Mouse (Mus musculus): ENCODE data around the gene Thrsp. TPM values are rescaled to one million over a fixed set of nuclear protein-coding genes. Genes with fewer than 3 reads are reported as not detected.

The Thrsp gene
- not detected for total RNA-seq (2023)

DNA sequence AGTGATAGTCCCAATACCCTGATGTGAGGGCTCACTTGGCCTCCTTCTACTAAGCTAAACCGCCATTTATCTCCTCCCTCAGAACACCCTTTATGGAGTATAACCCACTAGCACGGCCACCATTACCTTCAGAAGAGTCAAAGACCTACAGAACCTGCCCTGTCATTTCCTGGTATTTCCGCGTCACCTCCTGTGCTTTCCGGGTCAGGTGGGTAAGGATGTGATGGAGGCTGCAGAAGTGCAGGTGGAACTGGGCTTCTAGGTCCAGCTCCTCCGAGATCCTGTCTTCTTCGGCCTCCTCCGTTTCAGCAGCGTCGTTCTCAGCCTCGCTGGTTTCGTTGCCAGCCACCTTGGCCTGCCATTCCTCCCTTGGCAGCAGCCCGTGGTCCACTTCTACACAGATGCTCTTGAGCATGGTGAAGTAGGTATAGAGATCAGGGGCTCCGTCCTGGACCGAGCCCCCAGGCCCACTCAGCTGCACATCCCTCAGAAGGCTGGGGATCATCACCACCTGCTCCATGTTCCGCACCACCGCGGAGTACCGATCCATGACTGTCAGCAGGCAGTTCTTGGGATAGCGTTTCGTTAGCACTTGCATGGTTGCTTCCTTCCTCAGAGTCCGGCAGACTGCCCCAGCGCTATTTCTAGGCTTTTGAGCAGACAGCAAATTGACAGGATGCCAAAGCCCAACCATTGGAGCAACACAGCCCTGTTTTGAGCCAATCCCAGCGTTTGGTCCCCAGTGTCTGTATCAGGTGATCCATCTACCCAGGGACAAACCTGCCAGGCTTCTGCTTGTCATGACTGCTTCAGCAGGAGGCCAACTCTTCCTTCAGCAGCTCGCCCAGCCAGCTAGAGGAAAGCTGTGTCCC is at the start of gene Thrsp:
TSS of gene Thrsp (minus strand) at position 825 of the 872 bp plus-strand sequence.

DNA sequence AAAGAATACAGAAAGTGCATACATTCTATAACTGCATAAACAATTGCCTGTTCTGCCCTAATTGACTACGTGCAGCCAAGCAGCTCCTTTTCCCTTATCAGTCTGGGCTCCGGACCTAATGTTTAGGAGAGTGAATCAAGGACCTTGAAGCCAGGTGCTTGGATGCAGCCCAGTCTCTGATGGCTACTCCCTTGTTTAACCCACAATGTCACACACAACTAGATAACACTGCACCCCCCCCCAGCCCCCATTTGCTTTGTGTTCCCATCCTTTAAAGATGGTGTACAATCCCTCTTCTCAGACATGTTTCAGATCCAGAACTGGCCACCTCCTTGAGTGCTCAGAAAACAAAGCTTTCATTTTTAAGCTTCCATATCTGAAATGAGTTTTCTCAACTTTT is 33.5 kb upstream of the Thrsp start, which contains the start of gene Kctd14:
TSS of gene Kctd14 (plus strand) at position 301 of the 400 bp plus-strand sequence.

DNA sequence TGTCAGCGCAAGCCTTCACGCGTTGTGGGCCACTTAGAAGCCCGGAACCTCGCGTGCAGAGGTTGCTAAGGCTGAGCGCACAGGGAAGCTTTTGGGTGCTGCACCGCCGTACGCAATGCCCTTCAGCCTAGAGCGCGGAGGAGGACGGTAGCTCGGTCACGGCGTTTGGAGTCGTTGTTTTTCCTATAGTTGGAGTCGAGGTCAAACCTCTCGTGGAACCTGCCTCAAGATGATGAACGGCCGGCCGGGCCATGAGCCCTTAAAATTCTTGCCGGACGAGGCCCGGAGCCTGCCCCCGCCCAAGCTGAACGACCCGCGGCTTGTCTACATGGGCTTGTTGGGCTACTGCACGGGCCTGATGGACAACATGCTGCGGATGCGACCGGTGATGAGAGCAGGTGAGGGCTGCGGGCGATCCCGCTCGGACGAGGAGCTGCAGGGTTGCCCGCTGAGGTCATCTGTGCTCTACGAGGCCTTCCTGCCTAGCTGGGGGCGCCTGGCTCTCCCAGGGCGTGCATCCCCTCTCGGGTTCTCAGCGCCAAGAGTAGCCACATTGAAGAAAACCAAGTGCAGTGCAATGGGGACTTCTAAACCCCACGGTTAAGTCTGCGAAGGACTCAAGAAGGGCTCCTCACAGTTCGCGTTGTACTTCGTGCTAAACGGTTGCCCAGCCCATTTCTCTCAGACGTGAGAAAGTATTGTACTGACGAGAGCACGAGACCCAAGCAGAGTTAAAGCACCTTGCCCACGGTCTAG is 17.4 kb downstream of the Thrsp start, which contains the start of gene Ndufc2:
TSS of gene Ndufc2 (plus strand) at position 44 of the 756 bp plus-strand sequence.

Other genes starting within 250 kb of the Thrsp start
- 7.1 TPM for gene Usp35, start 85.7 kb downstream of the Thrsp start, total RNA-seq (2023)
- gene Kctd21, start 85.4 kb downstream of the Thrsp start, total RNA-seq (2023), result 1.0 TPM
- gene Alg8, start 46.1 kb downstream of the Thrsp start, total RNA-seq (2023), result 12.1 TPM
- 49.7 TPM for gene Ndufc2, start 17.7 kb downstream of the Thrsp start, total RNA-seq (2023)
- 0.35 TPM for gene Kctd14, start 33.6 kb upstream of the Thrsp start, total RNA-seq (2023)
- gene Ints4, start 63.2 kb upstream of the Thrsp start, total RNA-seq (2023), result 45.2 TPM
- gene Aamdc, start 161.8 kb upstream of the Thrsp start, total RNA-seq (2023), result 16.0 TPM
- gene Rsf1, start 162.2 kb upstream of the Thrsp start, total RNA-seq (2023), result 79.3 TPM

Data from CD4-positive naive resting alpha-beta T cell, adult 57 days (primary cell).